Mouse (Mus musculus): ENCODE measurements at regions not wholly inside any gene's neighbourhood (a gene's known extent, or its start where the extent isn't known, plus 50 kb on each side); places are given as distances from the start of the nearest gene placed in this dataset.
A peak's percentile ranks its signal among the peaks of the same experiment; 100 is the strongest.

GRCm38 (mm10) chr4:71537971-71538370 is 219.8 kb downstream of the Gm11232 start:
- DNase-seq (ENCODE audit: low spot score) (no peak), ATAC-seq (ENCODE audit: low read depth) (no peak)
- H3K4me1 ChIP-seq (ENCODE audit: control insufficient read depth, insufficient read depth, low read length): no peaks in the 10 kb centered on the region
- 81% methylated on average over 2 of the region's 2 CpGs for WGBS
- no peaks in the 10 kb centered on the region for H3K27me3 ChIP-seq (replicated peaks; ENCODE audit: control insufficient read depth, insufficient read depth, low read length)
- no peak overlapping the region for H3K4me2 ChIP-seq (ENCODE audit: low read depth, low read length)
- H3K9ac ChIP-seq (ENCODE audit: low read depth, low read length): no peak overlapping the region
- no peak overlapping the region for H3K4me3 ChIP-seq (ENCODE audit: low read depth, low read length)
- H3K36me3 ChIP-seq (ENCODE audit: control insufficient read depth, insufficient read depth, low read length): no peaks in the 10 kb centered on the region
- no peak overlapping the region for H3K27ac ChIP-seq (replicated peaks; ENCODE audit: low read depth, low read length)
- H3K9me3 ChIP-seq (ENCODE audit: control insufficient read depth, low read length): no peaks in the 10 kb centered on the region

- Histone ChIP-seq H3K36me3 (ENCODE audit: control insufficient read depth, insufficient read depth, low read length) (no peaks in the 10 kb centered on the region), H3K9ac (ENCODE audit: low read depth, low read length) (no peak overlapping the region), H3K4me1 (ENCODE audit: control insufficient read depth, insufficient read depth, low read length) (no peaks in the 10 kb centered on the region), H3K27ac (replicated peaks; ENCODE audit: low read depth, low read length) (no peak overlapping the region), H3K4me3 (ENCODE audit: low read depth, low read length) (no peak overlapping the region), H3K9me3 (ENCODE audit: control insufficient read depth, low read length) (no peaks in the 10 kb centered on the region), H3K27me3 (replicated peaks; ENCODE audit: control insufficient read depth, insufficient read depth, low read length) (no peaks in the 10 kb centered on the region), H3K4me2 (ENCODE audit: low read depth, low read length) (no peak overlapping the region)
- DNase-seq (ENCODE audit: low spot score) (no peak), ATAC-seq (ENCODE audit: low read depth) (no peak)
- WGBS: 80% methylated on average over 4 of the region's 4 CpGs
Observed at GRCm38 (mm10) chr4:71524255-71524970, 233.4 kb downstream of the Gm11232 start.

- Histone ChIP-seq H3K4me1 (ENCODE audit: control insufficient read depth, insufficient read depth, low read length) (no peaks in the 10 kb centered on the region), H3K9ac (ENCODE audit: low read depth, low read length) (no peak overlapping the region), H3K27me3 (replicated peaks; ENCODE audit: control insufficient read depth, insufficient read depth, low read length) (no peaks in the 10 kb centered on the region), H3K36me3 (ENCODE audit: control insufficient read depth, insufficient read depth, low read length) (no peaks in the 10 kb centered on the region), H3K4me3 (ENCODE audit: low read depth, low read length) (no peak overlapping the region), H3K27ac (replicated peaks; ENCODE audit: low read depth, low read length) (no peak overlapping the region), H3K4me2 (ENCODE audit: low read depth, low read length) (no peak overlapping the region), H3K9me3 (ENCODE audit: control insufficient read depth, low read length) (no peaks in the 10 kb centered on the region)
- ATAC-seq (ENCODE audit: low read depth) (no peak), DNase-seq (ENCODE audit: low spot score) (no peak)
Observed at GRCm38 (mm10) chr4:71520751-71521150, 237.0 kb downstream of the Gm11232 start.

DNA sequence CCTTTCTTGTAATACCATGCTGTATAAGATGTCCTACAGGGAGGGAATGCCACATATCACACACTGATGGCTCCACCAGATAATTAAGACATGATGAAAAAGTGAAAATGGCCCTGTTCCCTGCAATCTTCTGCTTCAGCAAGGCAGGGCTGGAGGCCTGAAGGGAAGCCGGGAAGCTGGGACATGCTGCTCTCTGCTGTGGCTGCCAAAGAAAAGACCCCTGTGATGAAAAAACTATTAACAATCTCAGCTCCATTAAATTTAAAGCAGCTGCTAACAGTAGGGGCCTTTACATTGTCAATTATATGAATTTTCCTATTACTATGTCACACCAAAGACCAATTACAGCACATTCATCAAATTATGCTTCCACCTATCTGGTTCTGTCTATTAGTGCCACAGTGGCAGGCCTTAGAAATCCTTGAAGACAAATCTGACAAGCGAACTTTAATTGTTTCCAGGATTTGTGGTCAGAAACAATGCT is 239.8 kb downstream of the Gm11232 start:
- H3K4me1 ChIP-seq (ENCODE audit: control insufficient read depth, insufficient read depth, low read length): no peaks in the 10 kb centered on the region
- no peak overlapping the region for H3K27ac ChIP-seq (replicated peaks; ENCODE audit: low read depth, low read length)
- no peak overlapping the region for H3K4me2 ChIP-seq (ENCODE audit: low read depth, low read length)
- H3K4me3 ChIP-seq (ENCODE audit: low read depth, low read length): no peak overlapping the region
- ATAC-seq (ENCODE audit: low read depth) (peak; percentile 87; the same call in 1 of the 2 replicates), DNase-seq (ENCODE audit: low spot score) (peak; percentile 63)
- no peaks in the 10 kb centered on the region for H3K9me3 ChIP-seq (ENCODE audit: control insufficient read depth, low read length)
- WGBS: 43% methylated on average over 2 of the region's 2 CpGs
- H3K9ac ChIP-seq (ENCODE audit: low read depth, low read length): no peak overlapping the region
- H3K27me3 ChIP-seq (replicated peaks; ENCODE audit: control insufficient read depth, insufficient read depth, low read length): no peaks in the 10 kb centered on the region
- no peaks in the 10 kb centered on the region for H3K36me3 ChIP-seq (ENCODE audit: control insufficient read depth, insufficient read depth, low read length)

GRCm38 (mm10) chr4:71506911-71507310 is 250.9 kb downstream of the Gm11232 start:
- ATAC-seq (ENCODE audit: low read depth): no peak
- Histone ChIP-seq H3K9me3 (ENCODE audit: control insufficient read depth, low read length) (no peaks in the 10 kb centered on the region), H3K36me3 (ENCODE audit: control insufficient read depth, insufficient read depth, low read length) (no peaks in the 10 kb centered on the region), H3K27ac (replicated peaks; ENCODE audit: low read depth, low read length) (no peak overlapping the region), H3K27me3 (replicated peaks; ENCODE audit: control insufficient read depth, insufficient read depth, low read length) (no peaks in the 10 kb centered on the region), H3K4me3 (ENCODE audit: low read depth, low read length) (no peak overlapping the region), H3K4me1 (ENCODE audit: control insufficient read depth, insufficient read depth, low read length) (no peaks in the 10 kb centered on the region), H3K9ac (ENCODE audit: low read depth, low read length) (no peak overlapping the region), H3K4me2 (ENCODE audit: low read depth, low read length) (no peak overlapping the region)
- DNase-seq (ENCODE audit: low spot score): no peak

GRCm38 (mm10) chr4:71489788-71490187 is 268.0 kb downstream of the Gm11232 start:
- Histone ChIP-seq H3K4me3 (ENCODE audit: low read depth, low read length) (no peak overlapping the region), H3K4me1 (ENCODE audit: control insufficient read depth, insufficient read depth, low read length) (peaks cover 4% of the 10 kb centered on the region; the same call in 1 of the 2 replicates), H3K4me2 (ENCODE audit: low read depth, low read length) (no peak overlapping the region), H3K36me3 (ENCODE audit: control insufficient read depth, insufficient read depth, low read length) (no peaks in the 10 kb centered on the region), H3K27me3 (replicated peaks; ENCODE audit: control insufficient read depth, insufficient read depth, low read length) (no peaks in the 10 kb centered on the region; the same call in none of the 2 replicates), H3K9ac (ENCODE audit: low read depth, low read length) (no peak overlapping the region), H3K27ac (replicated peaks; ENCODE audit: low read depth, low read length) (no peak overlapping the region), H3K9me3 (ENCODE audit: control insufficient read depth, low read length) (no peaks in the 10 kb centered on the region)
- DNase-seq (ENCODE audit: low spot score): no peak
- WGBS: 87% methylated on average over 2 of the region's 2 CpGs
- ATAC-seq (ENCODE audit: low read depth): no peak

DNA sequence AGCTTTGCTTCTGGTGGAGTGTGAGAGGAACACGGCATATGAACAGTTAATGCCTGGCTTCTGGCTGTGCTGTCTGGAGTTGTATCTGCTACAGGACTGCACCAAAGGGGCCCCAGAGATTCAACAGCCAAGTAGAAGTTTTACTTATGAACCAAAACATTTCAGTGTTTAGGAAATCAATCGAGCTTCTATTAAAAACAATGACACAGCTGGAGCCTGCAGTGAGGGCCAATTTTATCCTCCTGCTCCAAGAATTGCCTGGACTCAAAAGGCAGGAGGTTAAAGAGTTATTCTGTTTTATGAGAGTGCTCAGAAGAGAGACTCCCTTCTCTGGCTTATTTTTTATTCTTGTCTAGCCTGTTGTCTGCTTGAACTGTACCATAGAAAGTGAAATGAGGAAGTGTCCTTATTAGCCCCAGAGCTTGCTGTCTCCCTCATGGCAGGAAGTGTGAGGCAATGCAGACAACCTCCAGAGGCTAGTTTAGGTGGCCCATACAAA is 269.1 kb downstream of the Gm11232 start:
- H3K4me2 ChIP-seq (ENCODE audit: low read depth, low read length): no peak overlapping the region
- H3K9ac ChIP-seq (ENCODE audit: low read depth, low read length): no peak overlapping the region
- H3K27me3 ChIP-seq (replicated peaks; ENCODE audit: control insufficient read depth, insufficient read depth, low read length): no peaks in the 10 kb centered on the region; the same call in none of the 2 replicates
- WGBS: 21% methylated on average over 2 of the region's 2 CpGs
- no peaks in the 10 kb centered on the region for H3K9me3 ChIP-seq (ENCODE audit: control insufficient read depth, low read length)
- peak; percentile 66 for DNase-seq (ENCODE audit: low spot score)
- no peak overlapping the region for H3K4me3 ChIP-seq (ENCODE audit: low read depth, low read length)
- H3K27ac ChIP-seq (replicated peaks; ENCODE audit: low read depth, low read length): no peak overlapping the region
- H3K36me3 ChIP-seq (ENCODE audit: control insufficient read depth, insufficient read depth, low read length): no peaks in the 10 kb centered on the region
- peaks cover 4% of the 10 kb centered on the region; the same call in 1 of the 2 replicates for H3K4me1 ChIP-seq (ENCODE audit: control insufficient read depth, insufficient read depth, low read length)
- ATAC-seq (ENCODE audit: low read depth): peak; percentile 36; the same call in 1 of the 2 replicates

DNA sequence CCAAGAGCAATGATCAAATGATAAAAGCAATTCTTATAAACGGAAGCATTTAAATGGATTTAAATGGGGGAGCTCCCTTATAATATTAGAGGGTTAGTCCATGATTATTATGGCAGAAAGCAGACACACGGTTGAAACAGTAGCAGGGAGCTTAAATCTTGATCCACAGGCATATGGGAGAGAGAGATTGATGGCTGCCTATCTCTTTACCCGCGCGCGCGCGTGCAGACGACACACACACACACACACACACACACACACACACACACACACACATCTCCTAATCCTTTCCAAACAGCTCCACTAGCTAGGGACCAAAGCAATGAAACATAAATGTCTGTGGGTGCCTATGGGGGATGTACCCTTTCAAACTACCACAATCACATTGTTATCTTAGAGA is 269.7 kb downstream of the Gm11232 start:
- H3K27me3 ChIP-seq (replicated peaks; ENCODE audit: control insufficient read depth, insufficient read depth, low read length): no peaks in the 10 kb centered on the region; the same call in none of the 2 replicates
- no peaks in the 10 kb centered on the region for H3K9me3 ChIP-seq (ENCODE audit: control insufficient read depth, low read length)
- H3K4me3 ChIP-seq (ENCODE audit: low read depth, low read length): no peak overlapping the region
- 91% methylated on average over 9 of the region's 9 CpGs for WGBS
- no peak overlapping the region for H3K9ac ChIP-seq (ENCODE audit: low read depth, low read length)
- H3K36me3 ChIP-seq (ENCODE audit: control insufficient read depth, insufficient read depth, low read length): no peaks in the 10 kb centered on the region
- no peak overlapping the region for H3K4me2 ChIP-seq (ENCODE audit: low read depth, low read length)
- no peak overlapping the region for H3K27ac ChIP-seq (replicated peaks; ENCODE audit: low read depth, low read length)
- peaks cover 4% of the 10 kb centered on the region; the same call in 1 of the 2 replicates for H3K4me1 ChIP-seq (ENCODE audit: control insufficient read depth, insufficient read depth, low read length)
- ATAC-seq (ENCODE audit: low read depth) (no peak), DNase-seq (ENCODE audit: low spot score) (no peak)

- Histone ChIP-seq H3K9me3 (ENCODE audit: control insufficient read depth, low read length) (no peaks in the 10 kb centered on the region), H3K27me3 (replicated peaks; ENCODE audit: control insufficient read depth, insufficient read depth, low read length) (no peaks in the 10 kb centered on the region; the same call in 1 of the 2 replicates), H3K4me2 (ENCODE audit: low read depth, low read length) (no peak overlapping the region), H3K4me3 (ENCODE audit: low read depth, low read length) (no peak overlapping the region), H3K27ac (replicated peaks; ENCODE audit: low read depth, low read length) (no peak overlapping the region), H3K9ac (ENCODE audit: low read depth, low read length) (no peak overlapping the region), H3K36me3 (ENCODE audit: control insufficient read depth, insufficient read depth, low read length) (no peaks in the 10 kb centered on the region), H3K4me1 (ENCODE audit: control insufficient read depth, insufficient read depth, low read length) (peaks cover 4% of the 10 kb centered on the region; the same call in 1 of the 2 replicates)
- 71% methylated on average over 2 of the region's 2 CpGs for WGBS
- no peak for DNase-seq (ENCODE audit: low spot score)
- no peak for ATAC-seq (ENCODE audit: low read depth)
Observed at GRCm38 (mm10) chr4:71480960-71481359, 276.8 kb downstream of the Gm11232 start.

Data from embryonic facial prominence, embryonic 14.5 days (tissue).